22 mouse cellular contexts compared by ENCODE assay signal in genomic region chr2:132604922-132605321, GRCm38 (mm10). TPM values are rescaled to one million over a fixed set of nuclear protein-coding genes. Genes with fewer than 3 reads are reported as not detected.
DNase-seq lines count a peak whose midpoint lies in the region; ATAC-seq and TF ChIP-seq lines count a peak whose summit lies in the region.
"Had no signal": no experiment of that assay in that cellular context is flagged by ENCODE, and none has a peak within 500 bp of the region (broad histone marks: within the 10 kb centered on the region; RNA-seq: fewer than 3 reads in every experiment).

No protein-coding gene starts in this region.

- whole genome bisulfite sequencing in midbrain, embryonic 11.5 days, result 90% methylated on average over 4 of the region's 4 CpGs
- WGBS in midbrain, postnatal 0 days, result 96% methylated on average over 4 of the region's 4 CpGs

- H3K79me2 ChIP-seq in CH12.LX (replicated peaks; ENCODE audit: control insufficient read depth, extremely low read depth, insufficient read depth, poor library complexity, severe bottlenecking), result no peaks in the 10 kb centered on the region

- no peak overlapping the region for H3K27ac ChIP-seq in midbrain, embryonic 11.5 days (ENCODE audit: low read depth, low read length)
- H3K27ac ChIP-seq in midbrain, postnatal 0 days (ENCODE audit: low read depth, low read length), result no peak overlapping the region
- H3K27ac ChIP-seq in CH12.LX (ENCODE audit: insufficient read depth, low read depth), result no peak overlapping the region

- no peaks in the 10 kb centered on the region for H3K9me3 ChIP-seq in midbrain, embryonic 11.5 days (ENCODE audit: control insufficient read depth, low read length)
- H3K9me3 ChIP-seq in midbrain, postnatal 0 days (ENCODE audit: low read length), result no peaks in the 10 kb centered on the region
- H3K9me3 ChIP-seq in CH12.LX (replicated peaks; ENCODE audit: low read length), result peaks cover 4% of the 10 kb centered on the region
- H3K9me3 ChIP-seq: G1E had no signal

- dilution Hi-C loops in CH12.LX (cut with MboI; ENCODE audit: extremely low pct_ligation_motif_present, extremely low pct_unique_long_range_greater_than_20kb, low sequenced_read_pairs), result no loop called here

- H3K36me3 ChIP-seq in midbrain, embryonic 11.5 days (ENCODE audit: control insufficient read depth, insufficient read depth, low read length), result no peaks in the 10 kb centered on the region
- H3K36me3 ChIP-seq in midbrain, postnatal 0 days (ENCODE audit: insufficient read depth, low read length), result no peaks in the 10 kb centered on the region
- H3K36me3 ChIP-seq in CH12.LX (replicated peaks in 1 of 2; ENCODE audit: control insufficient read depth in 1 of 2, insufficient read depth in 1 of 2, low read length in 1 of 2), result no peaks in the 10 kb centered on the region
- H3K36me3 ChIP-seq: G1E had no signal

- H3K4me2 ChIP-seq in midbrain, embryonic 11.5 days, result no peak overlapping the region
- H3K4me2 ChIP-seq in midbrain, postnatal 0 days (ENCODE audit: low read depth, low read length, poor library complexity, severe bottlenecking), result no peak overlapping the region
- H3K4me2 ChIP-seq in CH12.LX (ENCODE audit: insufficient read depth, low read depth, poor library complexity, severe bottlenecking), result no peak overlapping the region

- in situ Hi-C loops in CH12.LX (cut with MboI; ENCODE audit: low pct_ligation_motif_present, low pct_unique_long_range_greater_than_20kb, low sequenced_read_pairs), result loop anchor here (5.0 kb wide), 1 partner anchor 77 kb away; no protein-coding TSS in a partner anchor

- no peaks in the 10 kb centered on the region for H3K4me1 ChIP-seq in midbrain, embryonic 11.5 days (ENCODE audit: control insufficient read depth, insufficient read depth, low read length)
- H3K4me1 ChIP-seq in midbrain, postnatal 0 days (ENCODE audit: insufficient read depth, low read length), result peaks cover 11% of the 10 kb centered on the region; the same call in 1 of the 2 replicates
- peaks cover 18 to 75% of the 10 kb centered on the region in 2 experiments for H3K4me1 ChIP-seq in CH12.LX (ENCODE audit: control insufficient read depth in 1 of 2, insufficient read depth in 2 of 2)

- ATAC-seq in midbrain, embryonic 11.5 days (ENCODE audit: low FRiP score), result no peak
- no peak for ATAC-seq in midbrain, postnatal 0 days (ENCODE audit: low FRiP score)
- ATAC-seq: activated CD4-positive, CD25-positive, alpha-beta regulatory T cell, adult 4 months; CD4-positive, CD25-positive, alpha-beta regulatory T cell, adult 4 months had no signal

- no peak for TF ChIP-seq RAD21 in CH12.LX (IDR thresholded peaks at IDR 0.05; ENCODE audit: low read depth, low read length)

- H3K4me3 ChIP-seq in midbrain, embryonic 11.5 days (ENCODE audit: low read depth, low read length), result no peak overlapping the region
- no peak overlapping the region for H3K4me3 ChIP-seq in midbrain, postnatal 0 days (ENCODE audit: low read depth, low read length)
- H3K4me3 ChIP-seq in CH12.LX (replicated peaks in 1 of 3; ENCODE audit: low read depth in 2 of 3, low read length in 2 of 3, poor library complexity in 1 of 3), result no peak overlapping the region

- H3K27me3 ChIP-seq in midbrain, embryonic 11.5 days (ENCODE audit: control insufficient read depth, insufficient read depth, low read length), result no peaks in the 10 kb centered on the region
- no peaks in the 10 kb centered on the region for H3K27me3 ChIP-seq in midbrain, postnatal 0 days (ENCODE audit: insufficient read depth, low read length)
- no peaks in the 10 kb centered on the region for H3K27me3 ChIP-seq in CH12.LX (replicated peaks)
- H3K27me3 ChIP-seq: Patski had no signal

- peak; percentile 37 for DNase-seq in midbrain, embryonic 11.5 days (ENCODE audit: low spot score, missing footprints)
- DNase-seq in midbrain, postnatal 0 days (ENCODE audit: low spot score), result no peak
- no peak for DNase-seq in CH12.LX (ENCODE audit: extremely low read depth)
- peak; percentile 20 for DNase-seq in induced T-regulatory cell, adult 2 months (ENCODE audit: low read depth)
- no peak for DNase-seq in adrenal gland, postnatal 36 days
- DNase-seq in c-Kit-positive CD71-positive TER-119-positive erythroid progenitor cells, embryonic 14.5 days (ENCODE audit: low spot score), result no peak
- DNase-seq: adrenal gland, adult 2 months; adrenal gland, adult 8-10 months; adrenal gland, postnatal 10 days; adrenal gland, postnatal 14 days; adrenal gland, postnatal 25 days; B cell, adult 2 months; cerebellum, adult 11 months; cerebellum, adult 11-12 months; cerebellum, adult 18-20 months; cerebellum, adult 2 months; cerebellum, adult 8-10 months; cerebellum, adult 9-10 months had no signal

- TF ChIP-seq POLR2A in CH12.LX (IDR thresholded peaks at IDR 0.05; ENCODE audit: low read depth, low read length), result no peak

- peak; percentile 81 for TF ChIP-seq EP300 in CH12.LX (IDR thresholded peaks at IDR 0.05; ENCODE audit: low read length)

- no peak for TF ChIP-seq CTCF in midbrain, postnatal 0 days (IDR thresholded peaks at IDR 0.05)
- TF ChIP-seq CTCF in CH12.LX (conservative IDR thresholded peaks at IDR 0.05 in 1 of 2, IDR thresholded peaks at IDR 0.05 in 1 of 2; ENCODE audit: low read depth in 2 of 2, low read length in 2 of 2), result no peak

- H3K9ac ChIP-seq in midbrain, embryonic 11.5 days (ENCODE audit: low read length), result no peak overlapping the region
- no peak overlapping the region for H3K9ac ChIP-seq in midbrain, postnatal 0 days (replicated peaks; ENCODE audit: low read length, poor library complexity, severe bottlenecking)
- no peak overlapping the region for H3K9ac ChIP-seq in CH12.LX (ENCODE audit: insufficient read depth, low read depth)

TF ChIP-seq in CH12.LX, 34 proteins besides CTCF, POLR2A, EP300 and RAD21:
- peak; percentile 77 for TF ChIP-seq TCF12 (IDR thresholded peaks at IDR 0.05; ENCODE audit: low read depth, low read length)
- TF ChIP-seq MYC (IDR thresholded peaks at IDR 0.05; ENCODE audit: low read depth, low read length), result no peak
- TF ChIP-seq MAX (IDR thresholded peaks at IDR 0.05; ENCODE audit: low read length), result no peak
- TF ChIP-seq RCOR1 (conservative IDR thresholded peaks at IDR 0.05; ENCODE audit: low read depth, low read length), result peak; percentile 40; the same call in 1 of the 2 replicates
- TF ChIP-seq IRF4 (IDR thresholded peaks at IDR 0.05; ENCODE audit: low read depth, low read length), result peak; percentile 72
- no peak for TF ChIP-seq CHD2 (IDR thresholded peaks at IDR 0.05; ENCODE audit: low read length)
- no peak for TF ChIP-seq MXI1 (IDR thresholded peaks at IDR 0.05; ENCODE audit: low read depth, low read length)
- no peak for TF ChIP-seq ZKSCAN1 (IDR thresholded peaks at IDR 0.05; ENCODE audit: borderline replicate concordance, low read depth, low read length)
- TF ChIP-seq ETS1 (conservative IDR thresholded peaks at IDR 0.05; ENCODE audit: low read depth, low read length), result peak; percentile 24; the same call in 1 of the 2 replicates
- TF ChIP-seq JUND (conservative IDR thresholded peaks at IDR 0.05; ENCODE audit: low read depth, low read length), result peak; percentile 48; the same call in 1 of the 2 replicates
- TF ChIP-seq E2F4 (IDR thresholded peaks at IDR 0.05; ENCODE audit: insufficient replicate concordance, low read depth, low read length), result no peak
- TF ChIP-seq SMC3 (IDR thresholded peaks at IDR 0.05; ENCODE audit: low read depth, low read length), result no peak
- no peak for TF ChIP-seq MEF2A (IDR thresholded peaks at IDR 0.05; ENCODE audit: borderline replicate concordance, low read depth, low read length)
- no peak for TF ChIP-seq USF2 (conservative IDR thresholded peaks at IDR 0.05; ENCODE audit: low read depth, low read length)

RNA-seq across cellular contexts. Expression of gene Gpcpd1, which starts 17.4 kb away (rescaled TPM):
- 41.7 and 50.4 TPM in 2 replicates for polyA plus RNA-seq in midbrain, embryonic 11.5 days (2014; fragmentation: Nextera tagmentation; extraction: Ambion mirVana)
- total RNA-seq in midbrain, postnatal 0 days (2014; rRNA removed), result 55.7 and 78.6 TPM in 2 replicates
- polyA plus RNA-seq in midbrain, postnatal 0 days (2015; fragmentation: Nextera tagmentation; extraction: Ambion mirVana), result 82.9 and 84.0 TPM in 2 replicates
- total RNA-seq in CH12.LX (2012; rRNA removed) (18.3 and 33.5 TPM in 2 replicates), CH12.LX (2014; rRNA removed) (60.5 and 60.8 TPM in 2 replicates)
- 30.9 and 40.7 TPM in 2 replicates for polyA plus RNA-seq in CH12.LX (2012; ENCODE audit: insufficient read length, low read depth)
- 10 to 100 TPM; 19.5 to 57.4 TPM for total RNA-seq in adrenal gland, postnatal 36 days (2021)

Comparison
In these comparisons a context has a peak if more than half of its experiments do, and no peak if none do; other contexts are left out.
1. DNase-seq: peak in midbrain, embryonic 11.5 days (single experiment) and induced T-regulatory cell, adult 2 months (single experiment); none in midbrain, postnatal 0 days (single experiment), CH12.LX (single experiment), adrenal gland, postnatal 36 days (0 of 2) and c-Kit-positive CD71-positive TER-119-positive erythroid progenitor cells, embryonic 14.5 days (single experiment).